Mouse (Mus musculus) A20 (cell line): ENCODE measurements around the gene Isyna1.

Experiments used
- DNase-seq: peaks from one replicate; pipeline ENCODE4 v3.0.0-alpha.2; 2011; ENCODE audit warnings: low read depth, low spot score

Gene Isyna1

GRCm38 (mm10) chr8:70593961-70594609, at the start of gene Isyna1:
Gene Isyna1, plus strand, starts transcription at chr8:70594373.
- peak; percentile 99 for DNase-seq

DNA sequence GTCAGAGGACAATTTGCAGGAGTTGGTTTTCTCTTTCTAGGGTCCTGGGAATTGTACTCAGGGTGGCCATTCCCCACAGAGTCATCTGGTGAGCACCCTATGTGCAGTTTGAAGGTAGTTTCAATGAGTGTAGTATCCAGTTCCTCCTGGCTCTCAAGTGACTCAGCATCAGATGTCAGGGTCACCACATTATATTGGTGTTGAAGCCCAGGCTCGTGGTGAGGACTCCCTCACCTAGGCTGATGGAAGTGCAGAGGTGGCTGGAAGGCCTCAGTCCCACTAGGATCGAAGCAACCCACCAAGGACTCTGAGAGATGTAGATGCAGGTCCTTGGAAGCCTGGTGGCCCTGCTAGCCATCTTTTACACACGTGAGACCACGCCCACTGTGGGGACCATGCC, 47.8 kb upstream of the Isyna1 start:
- no peak for DNase-seq

DNA sequence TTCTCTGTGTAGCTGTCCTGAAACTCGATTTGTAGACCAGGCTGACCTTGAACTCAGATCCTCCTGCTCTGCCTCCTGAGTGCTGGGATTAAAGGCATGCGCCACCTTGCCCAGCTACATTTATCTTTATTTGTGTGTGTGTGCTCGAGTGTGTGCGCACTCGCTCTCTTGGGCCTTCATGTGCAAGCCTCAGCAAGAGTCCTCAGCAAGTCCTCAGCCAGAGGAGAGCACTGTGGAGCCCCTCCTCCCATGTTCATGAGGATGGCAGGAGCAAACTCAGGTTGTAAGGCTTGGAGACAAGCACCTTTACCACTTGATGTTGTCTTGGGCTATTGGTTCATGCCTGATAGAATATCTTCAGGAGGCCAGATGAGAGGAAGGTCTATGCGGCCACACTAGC, 46.4 kb upstream of the Isyna1 start:
- DNase-seq = no peak

DNA sequence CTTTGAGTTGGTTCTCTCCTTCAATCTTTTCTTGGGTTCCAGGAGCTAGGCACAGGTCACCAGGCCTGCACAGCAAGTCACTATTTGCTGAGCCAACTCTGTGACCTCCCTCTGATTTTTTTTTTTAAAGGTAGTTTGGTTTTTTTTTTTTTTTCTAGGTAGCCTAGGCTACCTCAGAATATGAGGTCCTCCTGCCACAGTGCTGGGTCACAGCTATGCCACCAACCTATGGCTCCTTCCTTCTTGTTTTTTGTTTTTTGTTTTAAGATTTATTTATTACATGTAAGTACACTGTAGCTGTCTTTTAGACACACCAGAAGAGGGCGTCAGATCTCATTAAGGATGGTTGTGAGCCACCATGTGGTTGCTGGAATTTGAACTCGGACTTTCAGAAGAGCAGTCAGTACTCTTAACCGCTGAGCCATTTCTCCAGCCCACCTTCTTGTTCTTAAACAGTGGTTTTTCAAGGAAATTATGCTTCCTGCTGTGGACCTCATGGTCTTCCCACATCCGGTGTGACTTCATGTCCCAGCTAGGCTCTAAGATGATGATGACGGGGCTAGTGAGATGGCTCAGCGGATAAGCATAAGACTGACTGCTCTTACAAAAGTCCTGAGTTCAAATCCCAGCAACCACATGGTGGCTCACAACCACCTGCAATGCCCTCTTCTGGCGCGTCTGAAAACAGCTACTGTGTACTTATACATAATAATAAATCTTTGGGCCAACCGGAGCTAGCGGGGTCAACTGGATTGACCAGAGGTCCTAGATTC, 44.6 kb upstream of the Isyna1 start:
- no peak for DNase-seq

DNA sequence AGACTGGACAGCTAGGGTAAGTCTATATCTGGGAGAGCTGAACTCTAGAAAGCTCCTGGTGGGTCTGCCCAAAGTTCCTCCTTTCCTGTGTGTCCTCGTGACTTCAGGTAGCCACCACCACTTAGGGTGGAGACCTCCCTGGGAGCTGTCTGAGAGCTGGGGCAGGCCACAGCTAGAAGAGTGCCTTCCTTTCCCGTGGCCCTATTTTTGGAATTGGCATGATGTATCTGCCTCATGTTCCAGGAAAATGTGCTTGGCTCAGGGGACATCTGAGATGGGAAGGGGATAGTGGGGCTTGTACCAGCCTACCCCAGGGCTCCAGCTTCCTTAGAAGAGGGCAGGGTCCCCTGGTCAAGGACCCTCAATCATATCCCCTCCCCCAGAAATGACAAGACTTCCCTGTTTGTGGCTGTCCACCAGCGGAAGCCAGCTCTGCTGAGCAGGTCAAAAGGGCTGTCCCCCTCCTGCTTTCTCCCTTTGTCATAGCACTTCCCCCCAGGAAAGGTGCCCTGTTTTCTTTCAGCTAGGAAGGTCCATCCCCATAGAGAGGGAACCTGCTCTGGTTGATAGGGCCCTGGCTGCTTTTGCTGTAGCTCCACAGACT, 42.5 kb upstream of the Isyna1 start:
- no peak for DNase-seq

DNA sequence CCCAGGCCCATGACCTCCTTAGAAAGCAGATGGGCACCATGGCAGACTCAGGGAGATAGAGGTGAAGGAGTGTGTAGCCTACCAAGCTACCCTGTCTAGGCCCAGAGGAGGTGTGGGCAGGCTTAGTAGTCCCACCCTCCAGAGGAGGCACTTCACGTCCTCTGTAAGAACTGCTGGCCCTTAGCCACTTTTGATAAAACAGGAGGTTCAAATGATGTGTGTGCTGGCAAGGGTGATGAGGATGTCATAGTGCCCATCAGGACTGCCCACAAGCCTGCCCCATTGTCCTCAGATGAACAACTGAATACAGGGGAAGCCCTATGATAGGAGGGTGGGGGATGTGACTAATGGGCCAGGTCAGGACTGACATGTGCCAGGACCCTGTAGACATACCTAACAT, 41.3 kb upstream of the Isyna1 start:
- no peak for DNase-seq

GRCm38 (mm10) chr8:70553740-70554139, 40.4 kb upstream of the Isyna1 start:
- no peak for DNase-seq

- DNase-seq = no peak
These were observed 39.0 kb upstream of the Isyna1 start for GRCm38 (mm10) chr8:70555079-70555747.

- peak; percentile 58 for DNase-seq
These were observed 35.8 kb upstream of the Isyna1 start for GRCm38 (mm10) chr8:70558334-70558733.

DNA sequence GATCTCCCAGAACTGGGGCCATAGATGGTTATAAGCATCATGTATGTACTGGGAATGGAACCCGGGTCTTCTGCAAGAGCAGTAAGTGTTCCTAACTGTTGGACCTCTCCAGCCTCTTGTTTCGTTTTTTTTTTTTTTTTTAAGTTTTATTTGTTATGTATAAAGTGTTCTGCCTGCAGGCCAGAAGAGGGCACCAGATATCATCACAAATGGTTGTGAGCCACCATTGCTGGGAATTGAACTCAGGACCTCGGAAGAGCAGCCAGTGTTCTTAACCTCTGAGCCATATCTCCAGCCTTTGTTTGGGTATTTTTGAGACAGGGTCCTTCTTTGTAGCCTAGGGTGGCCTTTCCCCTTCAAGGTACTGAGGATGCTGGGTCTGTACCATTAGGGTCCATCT, 35.2 kb upstream of the Isyna1 start:
- DNase-seq = peak; percentile 48

DNA sequence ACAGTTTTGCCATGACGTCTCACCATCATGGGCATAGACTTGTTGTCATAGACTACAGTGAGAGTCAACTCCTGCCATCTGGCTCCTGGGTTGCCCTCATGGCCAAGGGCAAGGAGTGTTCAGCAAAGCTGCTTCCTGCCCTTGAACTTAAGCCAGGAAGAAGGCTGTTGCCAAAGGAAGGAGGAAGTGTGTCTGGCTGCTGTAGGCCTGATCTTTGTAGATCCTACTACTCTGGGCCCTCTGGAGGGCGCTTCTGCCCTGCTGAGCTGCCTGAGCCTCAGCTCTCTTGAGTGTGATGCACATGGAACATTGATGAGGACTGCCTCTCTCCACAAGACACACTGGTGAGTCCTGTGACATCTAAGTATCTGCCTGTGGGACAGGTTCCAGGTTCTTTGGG, 34.1 kb upstream of the Isyna1 start:
- peak; percentile 68 for DNase-seq

DNA sequence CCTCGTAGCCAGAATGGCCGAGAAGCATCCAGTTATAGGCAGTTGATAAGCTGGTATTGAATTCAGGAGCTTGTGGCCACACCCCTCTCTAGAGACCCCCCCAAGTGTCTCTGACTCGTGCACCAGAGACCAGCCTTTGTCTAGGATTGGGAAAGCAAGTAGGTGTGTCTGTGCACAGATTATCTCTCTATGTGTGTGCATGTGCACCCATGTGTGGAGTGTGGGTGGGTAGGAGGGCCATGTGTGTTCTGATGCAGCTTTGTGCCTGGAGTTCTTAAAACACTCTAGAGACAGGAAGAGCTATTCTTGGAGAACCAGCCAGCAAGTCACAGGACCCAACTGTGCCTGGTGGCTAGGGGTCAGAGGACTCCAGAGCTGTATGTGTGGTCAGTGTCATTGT, 33.6 kb upstream of the Isyna1 start:
- no peak for DNase-seq

- no peak for DNase-seq
These were observed 32.8 kb upstream of the Isyna1 start for GRCm38 (mm10) chr8:70561357-70561756.

DNA sequence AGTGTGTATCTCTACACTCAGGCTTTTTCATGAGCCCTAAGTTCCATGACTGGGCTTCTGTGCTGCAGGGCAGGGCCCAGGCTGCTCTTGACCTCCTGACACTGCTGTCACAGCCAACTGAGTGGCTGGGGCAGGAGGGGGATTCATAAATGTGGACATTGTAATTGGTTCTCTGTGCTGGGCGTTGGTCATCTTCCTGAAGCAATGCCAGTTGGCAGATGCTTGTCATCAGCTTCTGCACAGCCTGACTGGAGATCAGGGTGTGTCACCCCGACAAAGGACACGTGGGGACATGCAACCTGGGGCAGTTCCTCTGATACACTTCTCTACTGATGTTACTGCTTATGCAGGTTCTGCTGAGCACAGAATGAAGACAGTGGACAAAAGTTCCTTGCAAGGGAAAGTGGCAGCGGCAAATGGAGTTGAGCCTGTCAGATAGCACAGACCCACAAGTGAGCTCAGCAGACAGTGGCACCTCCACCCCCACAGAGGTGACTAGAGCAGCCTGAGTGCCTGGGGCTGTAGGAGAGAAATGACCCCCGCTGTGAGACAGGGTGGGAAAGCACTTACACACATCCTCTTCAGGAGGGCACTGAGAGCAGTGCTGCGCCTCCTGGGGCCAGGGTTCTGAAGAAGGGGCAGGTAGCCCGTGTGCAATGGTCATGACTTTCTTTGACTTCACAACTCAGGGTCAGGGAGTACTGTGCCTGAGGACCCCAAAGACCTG, 32.2 kb upstream of the Isyna1 start:
- DNase-seq = no peak

GRCm38 (mm10) chr8:70562802-70563201, 31.4 kb upstream of the Isyna1 start:
- no peak for DNase-seq

DNA sequence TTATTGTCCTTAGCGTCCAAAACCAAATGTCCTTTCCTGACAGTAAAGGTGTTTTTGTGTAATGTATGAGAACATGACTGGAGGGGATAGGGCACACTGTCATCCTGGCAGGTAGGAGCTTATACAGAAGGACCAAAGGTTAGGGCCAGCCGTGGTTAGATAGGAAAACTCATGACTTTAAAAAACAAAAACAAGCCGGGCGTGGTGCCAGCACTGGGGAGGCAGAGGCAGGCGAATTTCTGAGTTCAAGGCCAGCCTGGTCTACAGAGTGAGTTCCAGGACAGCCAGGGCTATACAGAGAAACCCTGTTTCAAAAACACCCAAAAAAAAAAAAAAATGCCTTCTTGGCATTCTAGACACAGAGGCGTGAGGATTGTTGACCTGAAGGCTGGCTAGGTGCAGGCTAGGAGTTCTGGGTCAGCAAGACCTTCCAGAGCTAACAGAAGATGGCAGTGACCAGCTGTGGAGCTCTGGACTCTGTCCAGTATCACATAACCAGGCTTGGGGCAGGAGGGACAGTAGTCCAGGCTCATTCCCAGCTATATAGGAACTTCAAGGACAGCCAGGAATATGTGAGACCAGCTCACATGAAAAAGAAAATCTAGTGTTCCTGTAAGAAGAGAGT, 30.3 kb upstream of the Isyna1 start:
- DNase-seq = no peak

DNA sequence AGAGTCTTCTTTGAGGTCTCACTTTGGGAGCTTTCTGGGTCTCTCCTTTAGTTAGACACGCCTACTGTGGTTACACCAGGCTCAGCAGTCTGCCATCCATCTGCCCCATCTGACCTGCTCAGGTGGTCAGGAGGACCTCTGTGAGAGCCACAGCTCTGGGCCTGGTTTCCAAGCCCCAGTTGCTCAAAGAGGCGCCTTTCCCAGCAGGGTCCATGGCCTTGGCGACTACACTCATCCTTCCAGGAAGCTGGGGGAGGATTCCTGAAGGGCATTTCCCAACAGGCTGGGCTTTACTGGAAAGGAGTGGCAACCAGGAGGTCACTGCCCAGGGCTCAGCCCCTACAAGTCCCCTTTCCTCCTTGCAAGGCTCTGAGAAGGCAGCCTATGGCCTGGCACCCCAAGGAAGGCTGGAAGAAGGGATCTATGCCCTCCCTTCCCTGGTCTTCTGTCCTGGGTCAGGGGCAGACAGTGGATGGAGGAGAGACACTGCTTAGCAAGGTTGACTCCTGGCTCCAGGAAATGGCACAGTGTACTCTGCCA, 29.4 kb upstream of the Isyna1 start:
- no peak for DNase-seq

GRCm38 (mm10) chr8:70565561-70565960, 28.6 kb upstream of the Isyna1 start:
- peak; percentile 85 for DNase-seq

DNA sequence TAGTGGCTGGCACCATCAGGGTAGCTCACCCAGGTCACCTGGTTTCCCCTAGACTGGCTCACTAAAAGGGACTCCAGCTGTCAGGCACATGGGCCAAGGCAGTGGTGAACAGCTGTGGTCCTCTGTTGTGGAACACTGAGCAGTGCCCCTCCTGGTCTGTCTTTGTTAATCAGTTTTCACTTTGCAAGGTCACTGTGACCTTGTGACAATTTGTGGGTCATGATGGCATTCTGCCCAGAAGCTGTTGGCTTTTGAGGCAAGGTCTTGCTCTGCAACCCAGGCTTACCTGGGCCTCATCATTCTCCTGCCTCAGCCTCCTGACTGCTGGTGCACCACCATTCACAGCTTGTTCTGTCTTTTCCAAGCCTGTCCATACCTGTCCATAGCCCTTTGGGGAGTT, 23.8 kb upstream of the Isyna1 start:
- DNase-seq = no peak

DNA sequence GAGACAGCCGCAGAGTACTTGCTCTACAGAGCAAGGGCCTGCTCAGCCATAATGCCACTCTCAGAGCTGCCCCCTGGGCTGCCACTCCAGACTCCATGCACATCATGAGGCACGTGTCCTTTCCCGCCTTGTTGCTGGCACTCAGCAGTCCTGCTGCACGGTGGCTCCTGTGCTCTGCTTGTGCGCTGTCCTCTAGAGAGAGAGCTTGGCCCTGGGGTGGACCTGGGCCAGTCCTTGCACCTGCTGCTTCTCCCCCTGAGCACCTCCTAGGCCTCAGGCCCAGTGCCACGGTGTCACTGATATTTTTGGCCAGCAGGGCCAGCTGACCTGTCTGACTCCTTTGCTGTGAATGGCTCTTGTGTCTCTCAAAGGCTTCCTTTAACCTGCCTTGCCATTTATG, 23.2 kb upstream of the Isyna1 start:
- DNase-seq = no peak

GRCm38 (mm10) chr8:70574302-70574701, 19.9 kb upstream of the Isyna1 start:
- DNase-seq = no peak
